13 mouse cellular contexts compared by ENCODE assay signal in genomic region chr12:99330822-99331285, GRCm38 (mm10).
DNase-seq lines count a peak whose midpoint lies in the region; ATAC-seq and TF ChIP-seq lines count a peak whose summit lies in the region.
"Had no signal": no experiment of that assay in that cellular context is flagged by ENCODE, and none has a peak within 500 bp of the region (broad histone marks: within the 10 kb centered on the region; RNA-seq: fewer than 3 reads in every experiment).

No protein-coding gene starts in this region.

- no peak for DNase-seq in forebrain, embryonic 11.5 days (ENCODE audit: low spot score)
- no peak for DNase-seq in midbrain, postnatal 0 days (ENCODE audit: low spot score)
- DNase-seq in forebrain, embryonic 14.5 days (ENCODE audit: low spot score) = no peak
- peak; percentile 37 for DNase-seq in thymus, postnatal 14 days
- no peak for DNase-seq in heart, adult 9 months (ENCODE audit: low spot score in 2 of 2)
- DNase-seq: adrenal gland, adult 8-10 months; retina, postnatal 1 day had no signal

- H3K4me3 ChIP-seq in forebrain, embryonic 13.5 days = no peak overlapping the region
- H3K4me3 ChIP-seq in forebrain, embryonic 11.5 days (ENCODE audit: low read depth, low read length) = no peak overlapping the region
- H3K4me3 ChIP-seq in midbrain, embryonic 15.5 days = no peak overlapping the region
- H3K4me3 ChIP-seq in midbrain, postnatal 0 days (ENCODE audit: low read depth, low read length) = no peak overlapping the region
- no peak overlapping the region for H3K4me3 ChIP-seq in forebrain, embryonic 14.5 days (ENCODE audit: low read depth, low read length)
- H3K4me3 ChIP-seq: heart, embryonic 15.5 days; neural tube, embryonic 12.5 days had no signal

- H3K27ac ChIP-seq in forebrain, embryonic 13.5 days = peak overlapping the region; percentile 84; the same call in 1 of the 2 replicates
- no peak overlapping the region; the same call in 1 of the 2 replicates for H3K27ac ChIP-seq in forebrain, embryonic 11.5 days (ENCODE audit: low read depth, low read length)
- peak overlapping the region; percentile 78 for H3K27ac ChIP-seq in midbrain, embryonic 15.5 days
- no peak overlapping the region for H3K27ac ChIP-seq in midbrain, postnatal 0 days (ENCODE audit: low read depth, low read length)
- peak overlapping the region; percentile 78 for H3K27ac ChIP-seq in forebrain, embryonic 14.5 days (ENCODE audit: low read depth, low read length)
- H3K27ac ChIP-seq: heart, embryonic 15.5 days; kidney, postnatal 0 days; neural tube, embryonic 12.5 days had no signal

- no peak overlapping the region for H3K9ac ChIP-seq in forebrain, embryonic 13.5 days
- no peak overlapping the region for H3K9ac ChIP-seq in forebrain, embryonic 11.5 days (ENCODE audit: low read length)
- no peak overlapping the region for H3K9ac ChIP-seq in midbrain, embryonic 15.5 days
- no peak overlapping the region for H3K9ac ChIP-seq in midbrain, postnatal 0 days (replicated peaks; ENCODE audit: low read length, poor library complexity, severe bottlenecking)
- H3K9ac ChIP-seq in forebrain, embryonic 14.5 days (ENCODE audit: low read length) = no peak overlapping the region
- H3K9ac ChIP-seq: heart, embryonic 15.5 days had no signal

- H3K9me3 ChIP-seq in forebrain, embryonic 13.5 days (replicated peaks) = no peaks in the 10 kb centered on the region
- H3K9me3 ChIP-seq in forebrain, embryonic 11.5 days (ENCODE audit: control insufficient read depth, low read length) = no peaks in the 10 kb centered on the region
- no peaks in the 10 kb centered on the region for H3K9me3 ChIP-seq in midbrain, embryonic 15.5 days
- H3K9me3 ChIP-seq in midbrain, postnatal 0 days (ENCODE audit: low read length) = no peaks in the 10 kb centered on the region
- no peaks in the 10 kb centered on the region for H3K9me3 ChIP-seq in forebrain, embryonic 14.5 days (replicated peaks; ENCODE audit: control insufficient read depth, low read length)
- H3K9me3 ChIP-seq: heart, embryonic 15.5 days; neural tube, embryonic 12.5 days had no signal

- peaks cover 94% of the 10 kb centered on the region for H3K4me1 ChIP-seq in forebrain, embryonic 13.5 days
- peaks cover 27% of the 10 kb centered on the region for H3K4me1 ChIP-seq in forebrain, embryonic 11.5 days (replicated peaks; ENCODE audit: control insufficient read depth, insufficient read depth, low read length)
- peaks cover 67% of the 10 kb centered on the region for H3K4me1 ChIP-seq in midbrain, embryonic 15.5 days
- peaks cover 26% of the 10 kb centered on the region for H3K4me1 ChIP-seq in midbrain, postnatal 0 days (ENCODE audit: insufficient read depth, low read length)
- H3K4me1 ChIP-seq in forebrain, embryonic 14.5 days (ENCODE audit: control insufficient read depth, insufficient read depth, low read length) = peaks cover 65% of the 10 kb centered on the region

- H3K27me3 ChIP-seq in forebrain, embryonic 13.5 days = no peaks in the 10 kb centered on the region
- no peaks in the 10 kb centered on the region for H3K27me3 ChIP-seq in forebrain, embryonic 11.5 days (ENCODE audit: control insufficient read depth, insufficient read depth, low read length)
- H3K27me3 ChIP-seq in midbrain, embryonic 15.5 days (replicated peaks) = no peaks in the 10 kb centered on the region
- no peaks in the 10 kb centered on the region for H3K27me3 ChIP-seq in midbrain, postnatal 0 days (ENCODE audit: insufficient read depth, low read length)
- H3K27me3 ChIP-seq in forebrain, embryonic 14.5 days (replicated peaks; ENCODE audit: control insufficient read depth, insufficient read depth, low read length) = no peaks in the 10 kb centered on the region
- H3K27me3 ChIP-seq: heart, embryonic 15.5 days; neural tube, embryonic 12.5 days had no signal

- no peaks in the 10 kb centered on the region for H3K36me3 ChIP-seq in forebrain, embryonic 13.5 days (ENCODE audit: poor library complexity, severe bottlenecking)
- H3K36me3 ChIP-seq in forebrain, embryonic 11.5 days (ENCODE audit: control insufficient read depth, insufficient read depth, low read length) = no peaks in the 10 kb centered on the region
- H3K36me3 ChIP-seq in midbrain, embryonic 15.5 days (replicated peaks) = no peaks in the 10 kb centered on the region
- no peaks in the 10 kb centered on the region; the same call in 1 of the 2 replicates for H3K36me3 ChIP-seq in midbrain, postnatal 0 days (ENCODE audit: insufficient read depth, low read length)
- no peaks in the 10 kb centered on the region for H3K36me3 ChIP-seq in forebrain, embryonic 14.5 days (ENCODE audit: control insufficient read depth, insufficient read depth, low read length)
- H3K36me3 ChIP-seq: heart, embryonic 15.5 days had no signal

- TF ChIP-seq CTCF in midbrain, postnatal 0 days (IDR thresholded peaks at IDR 0.05) = no peak

- 71% methylated on average over 12 of the region's 12 CpGs for WGBS in forebrain, embryonic 13.5 days
- 74% methylated on average over 12 of the region's 12 CpGs for WGBS in forebrain, embryonic 11.5 days
- WGBS in midbrain, embryonic 15.5 days = 77% methylated on average over 12 of the region's 12 CpGs
- WGBS in midbrain, postnatal 0 days = 78% methylated on average over 12 of the region's 12 CpGs
- 69% methylated on average over 12 of the region's 12 CpGs for WGBS in forebrain, embryonic 14.5 days

- ATAC-seq in forebrain, embryonic 13.5 days = no peak
- ATAC-seq in forebrain, embryonic 11.5 days (replicated peaks; ENCODE audit: low FRiP score) = no peak
- no peak for ATAC-seq in midbrain, embryonic 15.5 days (replicated peaks)
- ATAC-seq in midbrain, postnatal 0 days (ENCODE audit: low FRiP score) = no peak
- no peak for ATAC-seq in forebrain, embryonic 14.5 days
- no peak for ATAC-seq in megakaryocyte-erythroid progenitor cell, adult 5-6 weeks (replicated peaks; ENCODE audit: low FRiP score, low TSS enrichment, poor library complexity, severe bottlenecking)

- no peak overlapping the region for H3K4me2 ChIP-seq in forebrain, embryonic 13.5 days
- no peak overlapping the region for H3K4me2 ChIP-seq in forebrain, embryonic 11.5 days (ENCODE audit: low read depth, low read length, severe bottlenecking)
- no peak overlapping the region for H3K4me2 ChIP-seq in midbrain, embryonic 15.5 days
- no peak overlapping the region for H3K4me2 ChIP-seq in midbrain, postnatal 0 days (ENCODE audit: low read depth, low read length, poor library complexity, severe bottlenecking)
- no peak overlapping the region for H3K4me2 ChIP-seq in forebrain, embryonic 14.5 days (ENCODE audit: low read length)
- H3K4me2 ChIP-seq: heart, embryonic 15.5 days had no signal

Comparison
In these comparisons a context has a peak if more than half of its experiments do, and no peak if none do; other contexts are left out.
1. H3K27ac ChIP-seq: peak in forebrain, embryonic 13.5 days (single experiment), midbrain, embryonic 15.5 days (single experiment) and forebrain, embryonic 14.5 days (single experiment); none in forebrain, embryonic 11.5 days (single experiment) and midbrain, postnatal 0 days (single experiment).